Mouse (Mus musculus): ENCODE results near the gene Olfr872.
"Not testable (repeated sequence)": the region's sequence is repeated elsewhere in the genome, so short reads cannot be mapped to it uniquely, and the experiment has no call there.

The Olfr872 gene

GRCm38 (mm10) chr9:20236819-20237218 lies at the start of gene Olfr872:
Olfr872 (plus strand) TSS chr9:20237119.
- DNase-seq (ENCODE audit: low read depth, low spot score): no peak
- Histone ChIP-seq H3K27me3 (ENCODE audit: control insufficient read depth, insufficient read depth, low read length, poor library complexity, severe bottlenecking) (no peaks in the 10 kb centered on the region), H3K36me3 (ENCODE audit: control insufficient read depth, insufficient read depth, low read length, poor library complexity, severe bottlenecking) (no peaks in the 10 kb centered on the region)

GRCm38 (mm10) chr9:20202131-20202530 lies 34.8 kb upstream of the Olfr872 start:
- H3K36me3 ChIP-seq (ENCODE audit: control insufficient read depth, insufficient read depth, low read length, poor library complexity, severe bottlenecking): no peaks in the 10 kb centered on the region

GRCm38 (mm10) chr9:20203413-20203984 lies 33.4 kb upstream of the Olfr872 start:
- H3K27me3 ChIP-seq (ENCODE audit: control insufficient read depth, insufficient read depth, low read length, poor library complexity, severe bottlenecking); DNase-seq (ENCODE audit: low read depth, low spot score); H3K36me3 ChIP-seq (ENCODE audit: control insufficient read depth, insufficient read depth, low read length, poor library complexity, severe bottlenecking): not testable (repeated sequence)

More at GRCm38 (mm10) chr9:20202131-20202530, 34.8 kb upstream of the Olfr872 start:
- no peak for DNase-seq (ENCODE audit: low read depth, low spot score)
- H3K27me3 ChIP-seq (ENCODE audit: control insufficient read depth, insufficient read depth, low read length, poor library complexity, severe bottlenecking): no peaks in the 10 kb centered on the region

DNA sequence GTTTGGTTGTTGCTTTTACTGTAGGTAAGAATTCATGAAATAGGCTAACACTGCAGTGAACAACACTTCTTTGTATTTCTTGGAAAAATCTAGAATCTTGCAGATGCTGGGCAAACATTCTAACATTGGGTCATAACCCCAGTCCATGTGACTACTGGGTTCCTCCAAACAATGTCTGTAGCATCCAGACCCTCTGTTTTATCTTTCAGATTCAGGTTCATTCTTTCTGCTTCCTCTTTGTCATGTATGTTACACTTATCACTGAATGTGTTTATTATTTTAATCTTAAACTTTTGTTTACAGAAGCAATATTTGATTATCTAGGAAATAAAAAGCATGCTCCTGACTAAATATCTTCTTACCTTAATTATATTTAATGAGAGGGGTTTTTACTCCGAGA lies 26.1 kb upstream of the Olfr872 start:
- no peaks in the 10 kb centered on the region for H3K27me3 ChIP-seq (ENCODE audit: control insufficient read depth, insufficient read depth, low read length, poor library complexity, severe bottlenecking)
- H3K36me3 ChIP-seq (ENCODE audit: control insufficient read depth, insufficient read depth, low read length, poor library complexity, severe bottlenecking): no peaks in the 10 kb centered on the region
- DNase-seq (ENCODE audit: low read depth, low spot score): no peak

GRCm38 (mm10) chr9:20211477-20211876 lies 25.4 kb upstream of the Olfr872 start:
- H3K36me3 ChIP-seq (ENCODE audit: control insufficient read depth, insufficient read depth, low read length, poor library complexity, severe bottlenecking): no peaks in the 10 kb centered on the region
- DNase-seq (ENCODE audit: low read depth, low spot score): no peak
- H3K27me3 ChIP-seq (ENCODE audit: control insufficient read depth, insufficient read depth, low read length, poor library complexity, severe bottlenecking): no peaks in the 10 kb centered on the region

DNA sequence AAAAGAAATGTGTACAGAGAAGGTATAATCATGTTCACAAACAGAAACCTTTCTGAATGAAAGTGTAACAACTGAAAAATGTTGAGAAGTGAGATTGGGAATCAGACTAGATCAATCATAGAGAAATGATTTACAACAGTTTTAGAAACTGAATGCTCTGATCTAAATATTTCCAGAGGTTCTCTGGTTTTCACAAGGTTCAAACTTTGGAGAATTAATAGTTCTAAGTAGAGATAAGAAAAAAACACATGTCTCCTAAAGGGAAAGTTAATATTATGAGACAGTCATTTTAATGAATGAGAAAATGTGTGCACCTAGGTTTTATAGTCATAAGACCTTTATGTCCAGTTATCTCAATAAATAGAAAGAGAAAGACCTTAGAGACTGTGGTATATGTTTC lies 25.0 kb upstream of the Olfr872 start, which contains the start of gene Olfr871:
Olfr871 (plus strand) TSS at position 301 of the 400 bp plus-strand sequence.
- no peak for DNase-seq (ENCODE audit: low read depth, low spot score)
- Histone ChIP-seq H3K27me3 (ENCODE audit: control insufficient read depth, insufficient read depth, low read length, poor library complexity, severe bottlenecking) (no peaks in the 10 kb centered on the region), H3K36me3 (ENCODE audit: control insufficient read depth, insufficient read depth, low read length, poor library complexity, severe bottlenecking) (no peaks in the 10 kb centered on the region)

DNA sequence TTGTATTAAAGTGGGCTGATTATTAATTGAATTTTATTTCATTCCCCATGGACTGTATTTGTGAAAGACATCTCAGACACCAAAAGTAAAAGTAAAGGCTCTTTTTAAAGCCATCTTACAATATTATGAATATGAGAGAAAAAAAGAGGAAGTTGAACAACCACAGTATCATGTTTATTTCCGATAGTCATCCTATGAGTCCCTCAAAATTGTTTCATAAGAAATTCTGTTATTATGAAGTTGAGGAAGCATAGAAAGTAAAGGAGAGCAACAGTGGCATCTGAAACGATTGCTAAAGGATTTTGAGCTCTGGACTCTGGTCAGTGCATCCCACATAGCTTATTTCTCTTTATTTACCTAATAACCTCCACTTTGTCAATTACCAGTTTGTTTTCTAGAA lies 459 bp downstream of the Olfr872 start:
- Histone ChIP-seq H3K27me3 (ENCODE audit: control insufficient read depth, insufficient read depth, low read length, poor library complexity, severe bottlenecking) (no peaks in the 10 kb centered on the region), H3K36me3 (ENCODE audit: control insufficient read depth, insufficient read depth, low read length, poor library complexity, severe bottlenecking) (no peaks in the 10 kb centered on the region)
- no peak for DNase-seq (ENCODE audit: low read depth, low spot score)

DNA sequence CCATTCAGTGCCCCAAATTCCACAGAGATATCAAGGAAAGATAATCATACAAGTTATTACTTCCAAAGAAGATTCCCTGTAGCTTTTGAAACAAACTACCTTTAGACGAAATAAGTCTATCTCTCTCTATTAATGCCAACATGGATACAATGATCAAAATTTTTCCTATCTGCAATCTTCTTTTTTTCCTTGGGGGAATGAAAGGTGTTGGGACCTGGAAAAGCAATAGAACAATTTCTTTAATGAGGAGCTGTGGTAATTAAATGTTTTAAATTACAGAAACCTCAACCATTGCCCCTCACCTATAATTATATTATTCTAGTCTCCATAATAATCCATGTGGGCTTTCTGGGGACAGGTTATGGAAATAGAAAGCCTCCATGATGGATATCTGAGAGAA lies 45.1 kb downstream of the Olfr872 start, which contains the start of gene Olfr39:
Olfr39 (plus strand) TSS at position 301 of the 400 bp plus-strand sequence.
- no peaks in the 10 kb centered on the region for H3K36me3 ChIP-seq (ENCODE audit: control insufficient read depth, insufficient read depth, low read length, poor library complexity, severe bottlenecking)
- H3K27me3 ChIP-seq (ENCODE audit: control insufficient read depth, insufficient read depth, low read length, poor library complexity, severe bottlenecking): no peaks in the 10 kb centered on the region
- no peak for DNase-seq (ENCODE audit: low read depth, low spot score)

- H3K27me3 ChIP-seq (ENCODE audit: control insufficient read depth, insufficient read depth, low read length, poor library complexity, severe bottlenecking); H3K36me3 ChIP-seq (ENCODE audit: control insufficient read depth, insufficient read depth, low read length, poor library complexity, severe bottlenecking); DNase-seq (ENCODE audit: low read depth, low spot score): not testable (repeated sequence)
These were observed 58.6 kb downstream of the Olfr872 start for GRCm38 (mm10) chr9:20295562-20295961.

DNA sequence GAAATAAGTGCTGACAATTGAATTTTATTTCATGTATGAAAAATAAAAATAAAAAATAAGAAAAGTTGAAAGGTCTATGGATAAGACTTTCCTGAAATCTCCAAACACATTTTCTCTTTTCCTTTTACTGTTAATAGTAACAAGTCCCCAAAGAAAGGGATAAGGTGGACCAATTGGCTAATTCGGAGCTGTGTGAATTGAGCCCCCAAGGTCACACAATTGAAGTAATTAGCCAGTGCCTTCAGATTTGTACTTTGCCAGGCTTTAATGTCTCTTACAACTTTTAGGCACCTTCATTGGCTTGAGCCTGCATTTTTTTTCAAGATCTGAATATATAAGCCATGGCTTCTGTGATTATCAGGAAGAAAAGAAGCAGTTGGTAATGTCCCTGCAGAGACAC lies 61.3 kb downstream of the Olfr872 start, which contains the start of gene Olfr873:
Olfr873 (plus strand) TSS at position 301 of the 400 bp plus-strand sequence.
- Histone ChIP-seq H3K27me3 (ENCODE audit: control insufficient read depth, insufficient read depth, low read length, poor library complexity, severe bottlenecking) (no peaks in the 10 kb centered on the region), H3K36me3 (ENCODE audit: control insufficient read depth, insufficient read depth, low read length, poor library complexity, severe bottlenecking) (no peaks in the 10 kb centered on the region)
- no peak for DNase-seq (ENCODE audit: low read depth, low spot score)

Data from splenic B cell, adult 2 months (primary cell).